Mouse (Mus musculus): ENCODE measurements at regions not wholly inside any gene's neighbourhood (a gene's known extent, or its start where the extent isn't known, plus 50 kb on each side); places are given as distances from the start of the nearest gene placed in this dataset.

- DNase-seq (ENCODE audit: low read depth): no peak
Observed at GRCm38 (mm10) chr11:20929426-20929825, 98.6 kb upstream of the Lgalsl start.

- DNase-seq (ENCODE audit: low read depth): no peak
Observed at GRCm38 (mm10) chr11:20930045-20930444, 99.2 kb upstream of the Lgalsl start.

DNA sequence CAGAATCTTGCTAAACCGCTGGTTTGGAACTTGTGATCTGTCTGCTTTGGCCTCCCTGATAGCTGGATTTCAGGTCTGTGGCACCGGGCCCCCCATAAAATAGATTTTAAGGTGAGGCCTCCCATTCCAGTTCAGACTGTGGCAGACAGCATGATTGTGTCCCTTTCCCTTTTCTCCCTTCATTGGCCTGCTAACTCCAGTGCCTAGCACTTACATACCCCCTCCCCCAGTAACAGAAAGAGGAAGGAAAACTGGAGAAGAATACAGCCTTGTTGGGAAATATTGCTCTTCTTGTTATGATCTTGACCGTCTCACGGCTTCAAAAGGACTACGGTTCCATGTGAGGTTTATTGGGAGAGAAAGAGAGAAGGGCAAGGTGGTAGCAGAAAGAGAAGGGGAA is 99.7 kb upstream of the Lgalsl start:
- DNase-seq (ENCODE audit: low read depth): no peak

GRCm38 (mm10) chr11:20934191-20935062 is 103.6 kb upstream of the Lgalsl start:
- no peak for DNase-seq (ENCODE audit: low read depth)

DNA sequence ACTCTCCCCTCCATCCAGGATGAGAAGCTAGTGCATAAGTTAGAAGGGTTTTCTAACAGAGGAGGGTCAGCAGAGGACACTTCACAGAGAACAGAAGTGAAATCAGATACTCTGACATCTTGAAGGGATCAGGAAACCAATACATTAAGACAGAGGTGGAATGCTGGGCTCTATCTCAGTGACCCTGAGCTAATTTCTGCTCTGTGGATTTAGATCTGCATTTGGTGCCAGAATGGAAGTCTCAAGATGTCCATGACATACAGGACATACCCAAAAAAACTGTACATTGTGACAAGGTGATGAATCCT is 104.2 kb upstream of the Lgalsl start:
- DNase-seq (ENCODE audit: low read depth): no peak

DNA sequence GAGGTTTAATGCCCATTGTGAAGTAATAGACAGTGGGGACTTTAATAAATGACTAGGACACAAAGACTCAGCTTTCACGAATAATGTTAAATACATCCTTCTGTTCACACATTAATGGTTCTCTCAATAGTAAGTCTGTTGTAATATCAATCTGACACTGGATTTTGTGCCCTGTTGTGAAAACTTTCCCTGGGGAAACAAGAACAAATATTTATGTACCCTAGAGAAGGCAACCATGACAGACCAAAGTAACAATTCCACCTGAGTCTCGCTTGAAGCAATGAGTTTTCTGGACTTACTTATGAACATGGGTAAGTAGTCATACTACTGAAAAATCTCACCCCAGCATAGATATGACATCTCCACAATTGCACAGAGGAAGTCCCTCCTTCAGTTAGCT is 105.1 kb upstream of the Lgalsl start:
- DNase-seq (ENCODE audit: low read depth): no peak

DNA sequence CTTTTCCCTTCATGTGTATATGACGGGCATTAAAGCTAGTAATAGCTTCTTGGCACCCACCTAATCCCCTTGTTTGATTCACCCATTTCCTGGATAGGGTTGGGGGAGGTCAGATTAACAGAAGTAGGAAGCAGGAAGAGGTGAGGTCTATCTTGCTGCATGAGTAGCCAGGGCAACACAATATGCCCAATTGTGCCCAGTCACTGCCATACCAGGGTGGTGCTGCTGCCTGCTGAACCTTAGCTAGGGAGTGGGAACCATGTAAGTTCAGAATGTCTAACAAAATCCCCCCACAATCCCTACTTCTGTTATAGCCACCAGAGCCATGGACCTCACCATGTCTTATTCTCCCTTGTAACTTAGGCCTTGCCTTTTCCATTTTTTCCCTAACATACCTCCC is 106.1 kb upstream of the Lgalsl start:
- DNase-seq (ENCODE audit: low read depth): no peak

- DNase-seq (ENCODE audit: low read depth): no peak
Observed at GRCm38 (mm10) chr11:20937942-20938341, 107.1 kb upstream of the Lgalsl start.

DNA sequence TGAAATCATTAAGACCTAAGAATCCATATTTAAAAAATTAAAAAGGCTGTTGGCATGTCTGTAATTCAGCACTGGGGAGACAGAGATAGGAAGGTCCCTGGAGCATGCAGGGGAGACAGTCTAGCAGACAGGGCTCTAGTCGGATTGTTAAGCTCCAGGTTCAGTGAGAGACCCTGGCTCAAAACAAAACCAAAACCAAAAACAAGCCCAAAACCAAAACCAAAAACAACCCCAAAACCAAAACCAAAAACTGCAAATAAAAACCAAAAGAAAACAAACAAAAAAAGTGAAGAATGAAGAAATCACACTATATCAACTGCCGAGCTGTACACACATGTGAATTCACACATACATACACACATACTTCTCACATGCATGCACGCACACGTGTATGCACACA is 108.8 kb upstream of the Lgalsl start:
- DNase-seq (ENCODE audit: low read depth): no peak

DNA sequence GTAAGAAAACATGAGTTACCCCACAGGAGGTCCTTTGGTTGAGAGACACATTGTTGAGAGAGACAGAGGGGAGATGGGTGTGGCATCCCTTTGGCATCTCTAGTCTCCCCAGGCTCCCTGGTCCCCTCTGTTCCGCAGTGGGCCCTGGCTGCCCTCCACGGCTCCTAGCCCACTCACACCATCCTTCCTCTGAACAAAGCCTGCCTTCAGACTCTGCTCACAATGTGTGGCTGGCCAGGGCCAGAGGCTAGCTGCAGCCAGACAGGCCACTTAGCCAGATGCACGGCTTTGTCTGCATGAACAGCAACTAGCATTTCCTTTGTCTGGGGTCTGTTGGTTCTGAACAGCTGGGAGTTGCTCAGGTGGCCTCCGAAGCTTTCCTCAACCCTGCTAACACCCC is 110.7 kb upstream of the Lgalsl start:
- DNase-seq (ENCODE audit: low read depth): no peak

GRCm38 (mm10) chr11:20955561-20955960 is 124.7 kb upstream of the Lgalsl start:
- DNase-seq (ENCODE audit: low read depth): no peak

DNA sequence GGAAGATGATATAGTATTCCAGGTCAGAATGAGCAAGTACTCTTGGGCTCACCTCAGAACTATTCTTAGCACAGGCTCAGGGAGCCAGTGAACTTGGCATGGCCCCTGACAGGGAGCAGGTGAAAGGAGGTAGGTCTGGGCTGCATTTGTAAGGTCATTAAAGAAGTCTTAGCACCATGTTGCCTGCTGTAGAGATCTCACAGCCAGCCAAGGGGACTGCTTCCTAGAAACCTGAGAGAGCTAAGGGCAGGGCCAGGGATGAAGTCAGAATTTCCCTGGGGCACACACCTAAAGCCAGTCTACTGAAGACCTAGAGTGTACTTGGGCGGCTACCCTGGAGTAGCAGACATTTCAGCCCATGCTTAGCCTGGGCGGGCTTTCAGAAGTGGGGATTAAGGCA is 126.9 kb upstream of the Lgalsl start:
- DNase-seq (ENCODE audit: low read depth): no peak

GRCm38 (mm10) chr11:20958233-20958632 is 127.4 kb upstream of the Lgalsl start:
- DNase-seq (ENCODE audit: low read depth): no peak

DNA sequence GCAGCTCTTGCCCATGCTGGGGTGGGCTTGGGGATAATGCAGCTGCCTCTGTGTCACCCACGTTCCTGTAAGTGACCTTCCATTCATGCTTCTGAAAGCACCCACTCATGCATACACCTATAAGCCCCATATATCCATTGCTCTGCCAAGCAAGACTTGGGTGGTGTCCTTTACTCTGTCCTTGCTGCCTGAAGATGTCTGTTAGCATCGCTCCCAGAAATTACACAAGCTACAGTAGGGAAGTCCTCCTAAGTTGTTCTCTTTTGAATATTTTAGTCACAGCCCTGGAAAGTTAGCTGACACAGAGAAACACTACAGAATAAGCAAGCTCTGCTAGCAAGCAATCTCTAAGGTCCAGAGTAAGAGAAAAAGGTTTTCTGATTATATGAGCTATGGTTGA is 129.2 kb upstream of the Lgalsl start:
- DNase-seq (ENCODE audit: low read depth): no peak

- DNase-seq (ENCODE audit: low read depth): no peak
Observed at GRCm38 (mm10) chr11:20960750-20961149, 129.9 kb upstream of the Lgalsl start.

- no peak for DNase-seq (ENCODE audit: low read depth)
Observed at GRCm38 (mm10) chr11:20961626-20962025, 129.5 kb upstream of the Peli1 start.

DNA sequence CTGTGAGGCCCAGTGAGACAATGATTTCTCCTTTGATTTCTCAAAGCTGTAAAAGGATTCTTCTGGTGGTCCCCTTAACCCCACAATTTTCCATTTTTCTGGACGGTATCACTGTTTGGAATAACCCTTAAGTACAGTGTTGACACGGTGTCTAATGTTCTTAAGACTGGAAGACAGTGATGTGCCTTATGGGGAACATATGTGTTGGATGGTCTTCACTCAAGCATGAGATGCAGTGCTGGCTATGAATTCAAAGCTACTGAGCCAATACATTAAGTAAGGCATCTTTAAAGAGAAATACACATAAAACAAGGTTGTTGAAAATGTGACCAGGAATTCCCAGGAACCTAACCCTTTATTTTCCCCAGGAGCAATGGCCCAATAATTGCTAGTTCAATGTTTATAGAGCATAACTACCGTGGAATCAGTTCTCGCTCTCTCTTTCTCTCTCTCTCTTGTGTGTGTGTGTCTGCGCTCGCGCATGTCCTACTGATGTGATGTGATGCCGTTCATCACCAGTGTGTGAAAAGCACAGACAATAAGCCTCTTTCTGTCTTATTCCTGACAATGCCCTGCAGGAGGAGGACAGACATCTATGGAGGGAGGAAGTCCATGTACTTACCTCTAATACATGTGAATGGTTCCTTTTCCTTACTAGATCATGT is 125.4 kb upstream of the Peli1 start:
- no peak for DNase-seq (ENCODE audit: low read depth)

DNA sequence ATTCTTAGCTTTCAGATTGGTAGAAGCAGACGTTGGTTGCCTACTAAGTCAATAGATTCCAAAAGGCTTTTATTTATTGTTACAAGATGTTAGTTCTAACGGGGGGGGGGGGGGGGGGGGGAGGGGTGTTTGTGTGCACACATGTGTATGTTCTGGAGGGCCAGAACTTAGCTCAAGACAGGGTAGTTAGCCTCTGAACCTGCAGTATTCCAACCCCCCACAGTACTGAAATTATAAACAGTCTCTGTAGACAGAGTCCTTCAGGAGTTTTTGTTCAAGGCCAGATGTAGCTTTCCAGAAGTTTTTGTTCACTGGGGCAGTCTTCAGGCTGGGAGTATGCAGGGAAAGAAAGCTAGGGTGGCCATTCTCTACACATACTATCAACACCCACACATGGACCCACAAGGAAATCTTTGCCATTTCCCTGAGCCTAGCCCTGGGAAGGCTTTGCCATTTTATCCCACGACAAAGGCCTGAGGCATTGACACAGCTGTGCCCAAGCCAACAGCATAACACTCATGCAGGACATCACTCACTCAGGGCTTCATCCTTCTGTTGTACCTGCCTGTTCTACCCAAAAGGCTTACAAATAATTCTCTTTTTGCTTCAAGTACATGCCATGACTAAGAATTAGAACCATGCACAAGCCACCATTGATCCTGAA is 123.6 kb upstream of the Peli1 start:
- DNase-seq (ENCODE audit: low read depth): no peak

DNA sequence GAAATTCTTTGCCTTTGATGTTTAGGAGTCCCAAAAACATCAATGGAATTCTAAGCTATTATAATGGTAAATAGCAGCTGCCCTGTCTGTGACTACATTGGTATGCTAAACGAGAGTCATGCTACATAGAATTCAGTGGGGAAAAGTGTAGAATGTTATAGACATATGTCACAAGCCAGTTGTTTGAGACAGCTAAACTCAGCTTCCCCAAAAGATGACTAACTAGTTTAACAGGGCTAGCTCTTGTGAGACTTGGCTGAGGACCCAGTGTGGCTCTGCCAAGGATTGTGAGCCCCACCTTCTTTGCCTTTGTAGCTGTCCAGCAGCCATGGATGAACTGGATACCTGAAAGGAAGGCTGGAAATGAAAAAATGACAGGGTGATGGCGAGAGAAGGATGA is 122.8 kb upstream of the Peli1 start:
- peak; percentile 80 for DNase-seq (ENCODE audit: low read depth)

GRCm38 (mm10) chr11:20973141-20973540 is 118.0 kb upstream of the Peli1 start:
- DNase-seq (ENCODE audit: low read depth): peak; percentile 66

DNA sequence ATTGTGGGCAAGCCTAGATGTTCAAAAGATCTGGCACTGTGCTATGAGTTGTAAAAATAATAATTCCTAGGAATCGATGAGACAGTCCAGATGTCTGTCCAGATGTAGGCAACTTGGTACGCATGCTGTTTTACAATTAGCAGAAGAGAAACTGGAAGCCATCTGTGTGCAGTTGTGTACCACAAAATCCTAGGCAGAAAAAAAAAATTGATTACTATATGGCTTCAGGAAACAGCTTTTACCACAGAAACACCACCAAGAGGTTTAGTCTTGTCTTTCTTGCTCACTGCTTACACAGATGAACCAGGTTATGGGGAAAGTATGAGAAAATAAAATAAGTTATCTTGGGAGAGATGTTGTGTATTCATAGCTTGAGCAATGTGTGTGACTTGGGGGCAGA is 109.5 kb upstream of the Peli1 start:
- no peak for DNase-seq (ENCODE audit: low read depth)

- DNase-seq (ENCODE audit: low read depth): no peak
Observed at GRCm38 (mm10) chr11:20982010-20982409, 109.1 kb upstream of the Peli1 start.

DNA sequence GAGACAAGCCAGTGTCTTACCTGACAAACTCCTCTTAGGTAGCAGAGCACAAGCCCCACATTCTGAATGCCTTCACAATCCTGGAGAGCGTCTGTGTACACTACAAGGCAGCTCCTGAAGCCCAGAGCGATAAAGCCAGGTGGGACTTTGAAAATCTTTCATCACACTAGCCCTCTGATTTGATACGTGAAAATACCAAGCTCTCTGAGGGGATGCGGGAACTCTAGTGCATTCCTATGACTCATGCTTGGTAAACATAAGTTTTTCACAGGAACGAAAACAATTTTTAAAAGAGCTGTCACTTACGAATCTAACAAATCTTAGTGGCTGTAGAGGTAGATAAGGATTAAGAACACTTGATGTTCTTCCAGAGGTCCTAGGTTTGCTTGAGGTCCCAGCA is 108.6 kb upstream of the Peli1 start:
- DNase-seq (ENCODE audit: low read depth): no peak
